Mouse (Mus musculus) spleen, adult 2 months (tissue): ENCODE measurements at regions not wholly inside any gene's neighbourhood (a gene's known extent, or its start where the extent isn't known, plus 50 kb on each side); places are given as distances from the start of the nearest gene placed in this dataset.

Experiments
- DNase-seq, 2 experiments: peaks; one replicate each; pipeline versions ENCODE4 v3.0.0 to v3.0.0-alpha.2; 2012 to 2021; ENCODE audit warnings: low spot score in 2 of 2, low read depth in 1 of 2
- H3K27ac ChIP-seq: fragments of 200-500 bp; 2 replicates; pipeline ENCODE4 v1.5.1; 2012; ENCODE audit warnings: low read length, inconsistent platforms; ENCODE audit not compliant: insufficient read depth
- H3K27me3 ChIP-seq: fragments of 200-500 bp; 2 replicates; pipeline ENCODE4 v1.6.1; 2012; ENCODE audit warnings: mild to moderate bottlenecking, moderate library complexity, low read length, inconsistent platforms; ENCODE audit not compliant: control insufficient read depth, insufficient read depth
- H3K36me3 ChIP-seq: fragments of 200-500 bp; 2 replicates; pipeline ENCODE4 v1.6.1; 2012; ENCODE audit warnings: mild to moderate bottlenecking, low read length, inconsistent platforms; ENCODE audit not compliant: control insufficient read depth, insufficient read depth
- H3K4me1 ChIP-seq: fragments of 200-500 bp; 2 replicates; pipeline ENCODE4 v1.6.1; 2011; ENCODE audit warnings: inconsistent platforms; ENCODE audit not compliant: control insufficient read depth, insufficient read depth, insufficient read length
- H3K4me3 ChIP-seq: fragments of 200-500 bp; 2 replicates; pipeline ENCODE4 v1.5.1; 2011; ENCODE audit warnings: mild to moderate bottlenecking, inconsistent platforms; ENCODE audit not compliant: insufficient read depth, insufficient read length; ENCODE audit errors: extremely low read depth
- CTCF ChIP-seq: fragments of 200-500 bp; IDR thresholded peaks from 2 replicates; pipeline ENCODE4 v1.5.1; 2011; ENCODE audit warnings: mild to moderate bottlenecking, inconsistent platforms; ENCODE audit not compliant: insufficient read depth, insufficient read length, insufficient replicate concordance; ENCODE audit errors: extremely low read depth
- POLR2A ChIP-seq: fragments of 200-500 bp; IDR thresholded peaks from 2 replicates; pipeline ENCODE4 v1.6.1; 2011; ENCODE audit warnings: low read depth, low read length, inconsistent platforms
- WGBS: fragments of 180-500 bp; shearing (Covaris S2); methylation state at CpG from one replicate; pipeline ENCODE4 v1.1.7; 2018; 5-methylcytosine and 5-hydroxymethylcytosine counted together

GRCm38 (mm10) chr2:173843671-173844070 lies 106.4 kb downstream of the Vapb start:
- WGBS = 85% methylated on average over 2 of the region's 2 CpGs
- no peak for DNase-seq
- Histone ChIP-seq H3K27me3 (no peaks in the 10 kb centered on the region), H3K27ac (no peak overlapping the region), H3K36me3 (no peaks in the 10 kb centered on the region), H3K4me1 (no peaks in the 10 kb centered on the region), H3K4me3 (no peak overlapping the region)
- TF ChIP-seq CTCF (no peak), POLR2A (no peak)

- H3K27ac ChIP-seq = no peak overlapping the region
- H3K36me3 ChIP-seq = no peaks in the 10 kb centered on the region
- no peaks in the 10 kb centered on the region for H3K4me1 ChIP-seq
- 93% methylated on average over 3 of the region's 3 CpGs for WGBS
- H3K27me3 ChIP-seq = no peaks in the 10 kb centered on the region
- no peak for DNase-seq
- TF ChIP-seq POLR2A = no peak
- TF ChIP-seq CTCF = no peak
- no peak overlapping the region for H3K4me3 ChIP-seq
Measured at GRCm38 (mm10) chr2:173844524-173844923, 107.2 kb downstream of the Vapb start.

GRCm38 (mm10) chr2:173845155-173846029 lies 108.1 kb downstream of the Vapb start:
- no peak for DNase-seq
- Histone ChIP-seq H3K4me1 (no peaks in the 10 kb centered on the region), H3K27ac (no peak overlapping the region), H3K4me3 (no peak overlapping the region), H3K36me3 (no peaks in the 10 kb centered on the region), H3K27me3 (no peaks in the 10 kb centered on the region)
- 88% methylated on average over 14 of the region's 14 CpGs for WGBS
- TF ChIP-seq CTCF = no peak
- TF ChIP-seq POLR2A = no peak

- Histone ChIP-seq H3K4me1 (no peaks in the 10 kb centered on the region), H3K27ac (no peak overlapping the region), H3K27me3 (no peaks in the 10 kb centered on the region), H3K36me3 (no peaks in the 10 kb centered on the region), H3K4me3 (no peak overlapping the region)
- WGBS = 39% methylated on average over 4 of the region's 4 CpGs
- no peak for DNase-seq
- TF ChIP-seq POLR2A (no peak), CTCF (no peak)
Measured at GRCm38 (mm10) chr2:173851054-173851453, 113.7 kb downstream of the Vapb start.

GRCm38 (mm10) chr2:173854172-173854723 lies 116.9 kb downstream of the Vapb start:
- H3K36me3 ChIP-seq = no peaks in the 10 kb centered on the region
- no peak overlapping the region for H3K27ac ChIP-seq
- H3K27me3 ChIP-seq = no peaks in the 10 kb centered on the region
- no peak overlapping the region for H3K4me3 ChIP-seq
- no peak for DNase-seq
- TF ChIP-seq CTCF = no peak
- TF ChIP-seq POLR2A = no peak
- WGBS = 76% methylated on average over 13 of the region's 13 CpGs
- H3K4me1 ChIP-seq = no peaks in the 10 kb centered on the region

GRCm38 (mm10) chr2:173854846-173855245 lies 117.5 kb downstream of the Vapb start:
- Histone ChIP-seq H3K4me1 (no peaks in the 10 kb centered on the region), H3K27me3 (no peaks in the 10 kb centered on the region), H3K36me3 (no peaks in the 10 kb centered on the region), H3K27ac (no peak overlapping the region), H3K4me3 (no peak overlapping the region)
- peak in 1 of 2 experiments; percentile 3 for DNase-seq
- TF ChIP-seq POLR2A (no peak), CTCF (no peak)
- 60% methylated on average over 7 of the region's 7 CpGs for WGBS

- Histone ChIP-seq H3K27ac (no peak overlapping the region), H3K4me1 (no peaks in the 10 kb centered on the region), H3K27me3 (no peaks in the 10 kb centered on the region), H3K4me3 (no peak overlapping the region), H3K36me3 (no peaks in the 10 kb centered on the region)
- 51% methylated on average over 4 of the region's 4 CpGs for WGBS
- TF ChIP-seq POLR2A = no peak
- no peak for DNase-seq
Measured at GRCm38 (mm10) chr2:173855296-173855695, 118.0 kb downstream of the Vapb start.
